Mouse (Mus musculus) retina, postnatal 7 days (tissue): Measurements from ENCODE around the gene Defb30.
A peak's percentile ranks its signal among the peaks of the same experiment; 100 is the strongest.

Experiments used
- DNase-seq: peaks from one replicate; pipeline ENCODE4 v3.0.0-alpha.2; 2012; ENCODE audit warnings: low read depth, low spot score

Gene Defb30

DNA sequence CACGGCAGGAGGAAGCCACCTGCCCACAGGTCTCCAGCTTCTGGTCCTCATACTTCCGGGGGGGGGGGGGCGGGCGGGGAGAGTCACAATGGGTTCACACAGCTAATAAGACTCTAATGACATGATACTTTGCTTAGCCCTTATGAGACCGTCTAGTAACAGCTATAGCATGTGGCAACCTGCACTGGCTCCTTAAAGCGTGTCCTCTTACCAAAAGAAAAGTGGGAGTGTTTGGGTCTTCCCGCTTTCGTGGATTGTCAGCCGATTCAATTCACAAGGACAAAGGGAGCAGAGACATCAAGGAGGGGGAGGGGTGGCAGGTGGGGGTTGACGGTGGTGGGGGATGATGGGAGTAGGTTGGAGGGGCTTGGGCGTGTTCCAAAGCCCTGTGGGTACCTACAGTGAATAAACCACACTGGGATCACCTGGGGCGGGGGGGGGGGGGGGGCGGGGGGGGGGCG lies at the start of gene Defb30:
Defb30 (minus strand) TSS at position 51 of the 461 bp plus-strand sequence.
- DNase-seq, result no peak

DNA sequence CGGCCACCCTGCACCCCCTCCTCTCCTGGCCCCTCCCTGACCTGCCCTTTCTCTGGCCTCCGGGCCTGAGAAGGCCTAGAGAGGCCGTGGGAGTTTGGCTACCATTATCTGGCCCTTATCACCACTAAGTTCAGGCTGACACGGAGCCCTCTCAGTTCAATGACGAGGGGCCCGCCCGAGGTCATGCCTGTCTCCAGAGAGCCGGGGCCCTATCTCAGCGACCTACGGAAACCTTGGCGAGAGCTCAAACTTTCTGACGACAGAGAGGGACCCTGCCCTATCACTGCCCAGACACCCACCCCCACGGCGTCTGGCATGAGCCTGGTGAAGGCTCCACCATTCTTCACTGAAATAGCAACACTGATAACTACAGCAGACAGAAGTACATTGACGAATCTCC lies 17.9 kb upstream of the Defb30 start:
- no peak for DNase-seq

DNA sequence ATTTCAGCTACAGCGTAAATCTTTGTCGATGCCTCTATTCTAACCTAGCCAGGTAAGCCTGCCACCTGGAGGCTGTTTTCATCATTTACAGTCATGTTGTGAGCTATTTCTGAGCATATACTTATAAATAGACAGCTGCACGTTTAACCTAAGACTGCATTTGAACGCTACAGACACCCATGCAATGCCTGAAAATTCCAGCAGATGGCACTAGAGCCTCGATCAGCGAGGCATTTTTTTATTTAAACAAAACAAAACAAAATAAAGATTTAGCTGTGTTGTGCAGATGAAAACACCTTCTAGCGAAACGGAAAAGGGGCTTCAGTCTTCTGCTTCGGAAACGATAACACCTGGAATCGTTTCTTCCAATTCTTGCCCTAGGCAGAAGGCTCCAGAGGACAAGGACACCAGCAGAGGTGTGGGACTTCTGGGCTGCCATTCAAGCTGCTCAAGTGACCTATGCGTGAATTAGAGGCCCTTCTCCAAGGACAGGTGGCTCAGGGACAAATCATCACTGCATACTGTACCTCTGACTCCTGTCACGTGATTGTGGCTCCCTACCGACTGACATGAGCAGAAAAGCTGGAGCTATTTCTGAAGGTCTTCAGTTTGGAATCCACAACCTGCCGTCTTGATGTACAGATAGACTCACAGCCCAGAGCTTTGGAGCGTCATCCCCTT lies 17.0 kb upstream of the Defb30 start:
- peak; percentile 47 for DNase-seq

DNA sequence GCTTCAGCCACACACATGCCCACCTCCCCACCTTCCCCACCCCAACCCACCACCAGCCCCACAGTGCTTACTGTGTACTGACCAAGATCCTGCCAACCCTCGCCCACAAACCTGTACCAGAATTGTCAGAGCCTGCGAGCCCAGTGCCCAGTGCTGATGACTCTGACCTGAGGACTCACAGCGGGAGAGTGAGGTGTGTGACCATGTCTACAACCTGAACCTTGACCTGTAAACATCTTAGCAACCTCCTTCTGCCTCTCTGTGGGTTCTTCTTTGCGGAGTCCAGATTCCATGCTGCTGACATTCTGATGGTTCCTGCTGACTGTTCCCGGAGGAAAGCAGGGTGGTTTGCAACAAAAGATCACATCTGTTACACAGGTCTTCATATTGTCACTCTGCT lies 15.6 kb upstream of the Defb30 start:
- no peak for DNase-seq

DNA sequence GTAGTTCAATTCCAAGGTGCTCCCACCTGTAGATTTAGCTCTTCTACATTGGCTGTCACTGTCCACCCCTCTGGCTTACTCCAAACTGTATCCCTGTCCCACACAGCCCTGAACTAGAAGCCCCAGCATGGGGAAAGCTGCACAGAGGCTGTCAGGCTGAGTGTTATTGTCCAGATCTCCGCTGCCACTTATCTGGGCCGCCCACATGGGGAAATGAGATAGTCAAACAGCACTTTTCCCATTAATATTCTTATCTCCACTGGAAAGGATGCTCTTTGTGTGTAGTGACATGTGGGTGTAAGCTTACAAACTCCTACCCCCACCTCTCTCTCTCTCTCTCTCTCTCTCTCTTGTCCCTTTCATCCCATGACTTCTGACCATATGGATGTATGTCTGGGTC lies 12.4 kb upstream of the Defb30 start:
- no peak for DNase-seq

DNA sequence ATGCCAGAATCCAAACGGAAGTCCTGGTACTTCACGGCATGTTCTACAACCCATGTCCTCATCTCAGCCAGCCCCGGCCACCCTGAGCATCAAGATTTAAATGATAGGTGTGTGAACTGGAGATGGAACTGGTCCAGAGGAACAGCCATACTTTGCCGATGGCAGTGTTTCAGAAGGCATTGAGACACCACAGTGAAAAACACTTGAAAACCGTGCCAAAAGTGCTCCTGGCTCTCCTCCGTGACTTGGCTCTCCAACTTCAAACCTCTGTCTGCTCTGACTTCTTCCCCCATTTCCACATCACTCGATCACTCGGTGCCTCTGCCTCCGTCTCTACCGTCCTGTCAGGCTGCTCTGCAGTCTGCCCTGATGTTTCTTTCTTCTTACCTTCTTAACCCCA lies 10.6 kb upstream of the Defb30 start:
- no peak for DNase-seq

DNA sequence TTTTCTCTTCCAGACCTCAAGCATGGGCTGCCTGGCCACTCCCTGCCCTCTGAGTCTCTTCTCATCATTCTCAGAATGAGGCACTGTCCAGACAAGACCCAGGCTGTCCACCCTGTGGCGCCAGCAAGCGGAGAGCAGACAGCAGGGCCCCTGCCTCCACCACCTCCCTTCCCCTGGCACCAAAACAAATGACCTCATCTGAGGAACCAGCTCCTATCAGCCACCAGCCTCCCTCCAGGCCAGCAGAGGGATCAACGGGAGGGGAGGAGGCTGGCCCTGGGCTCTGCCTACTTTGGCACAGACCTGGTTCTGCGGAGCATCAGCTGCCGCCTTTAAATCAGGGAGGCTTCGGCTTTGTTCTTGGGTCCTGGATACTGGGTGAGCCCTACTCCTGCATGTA lies 5.0 kb upstream of the Defb30 start:
- DNase-seq, result peak; percentile 55

DNA sequence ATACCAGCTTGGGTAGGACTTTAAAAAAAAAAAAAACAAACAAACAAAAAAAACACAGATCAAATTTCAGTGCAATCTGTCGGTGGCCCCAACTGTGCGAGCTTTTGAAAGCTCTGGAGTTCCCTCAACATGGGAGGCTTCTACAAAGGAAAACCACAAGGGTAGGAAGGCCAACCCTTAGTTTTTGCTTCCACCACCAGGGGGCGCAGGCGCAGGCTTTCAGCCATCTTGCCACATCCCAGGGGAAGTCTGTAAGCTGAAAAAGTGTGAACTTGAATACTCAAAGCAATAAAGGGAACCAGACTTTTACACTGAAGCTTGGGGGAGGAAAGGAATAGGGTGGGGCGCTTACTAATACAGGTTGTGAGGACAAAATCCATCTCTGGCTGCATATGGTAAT lies 1.0 kb upstream of the Defb30 start:
- DNase-seq, result no peak

DNA sequence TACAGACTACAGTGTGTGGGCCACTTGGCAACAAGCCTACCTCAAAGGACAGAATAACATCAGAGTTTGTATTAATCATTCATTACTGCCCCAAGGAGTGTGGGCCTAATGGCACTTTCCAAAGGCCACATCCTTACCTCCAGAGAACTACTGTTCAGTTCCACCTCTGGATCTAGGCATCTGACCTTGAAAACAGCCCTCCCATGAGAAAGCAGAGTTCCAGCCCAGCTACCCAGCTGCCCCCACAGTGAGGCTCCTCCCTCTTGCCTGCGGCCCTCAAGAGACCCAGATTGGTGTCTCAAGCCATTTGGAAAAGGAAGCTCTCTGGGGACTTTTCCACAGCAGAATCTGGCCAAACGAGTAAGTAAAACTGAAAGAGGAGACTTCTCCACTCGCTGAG lies 3.1 kb downstream of the Defb30 start, which contains the start of gene Defb42:
Defb42 (plus strand) TSS at position 301 of the 400 bp plus-strand sequence.
- DNase-seq, result no peak

DNA sequence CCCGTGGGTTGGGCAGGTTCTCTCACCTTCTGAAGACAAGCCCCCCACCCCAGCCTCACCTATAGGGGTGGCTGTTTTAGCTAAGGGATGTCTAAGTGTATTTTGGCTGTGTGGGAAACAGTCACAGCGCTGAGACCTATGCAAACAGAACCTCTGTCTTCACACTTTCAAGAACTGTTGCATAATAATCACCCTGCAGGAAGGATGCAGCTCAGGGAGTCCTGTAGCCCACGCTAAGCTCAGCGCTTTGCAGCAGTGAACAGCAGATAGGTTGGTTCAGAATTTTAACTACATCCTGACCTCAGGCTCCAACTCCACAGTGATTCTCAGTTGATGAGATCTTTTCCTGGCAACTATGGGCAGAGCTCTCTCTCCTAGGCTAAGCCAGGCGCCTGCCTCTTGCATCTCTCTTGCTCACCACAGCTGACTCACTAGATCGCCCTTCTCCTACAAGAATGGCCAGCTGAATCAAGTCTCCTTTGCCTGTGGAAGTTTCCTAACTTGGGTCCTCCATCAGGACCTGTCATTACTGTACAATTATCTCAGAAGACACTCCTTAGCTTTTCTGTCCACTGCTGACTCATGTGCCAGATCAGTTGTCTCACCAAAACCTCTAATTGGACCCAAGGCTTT lies 29.1 kb downstream of the Defb30 start:
- DNase-seq, result no peak

DNA sequence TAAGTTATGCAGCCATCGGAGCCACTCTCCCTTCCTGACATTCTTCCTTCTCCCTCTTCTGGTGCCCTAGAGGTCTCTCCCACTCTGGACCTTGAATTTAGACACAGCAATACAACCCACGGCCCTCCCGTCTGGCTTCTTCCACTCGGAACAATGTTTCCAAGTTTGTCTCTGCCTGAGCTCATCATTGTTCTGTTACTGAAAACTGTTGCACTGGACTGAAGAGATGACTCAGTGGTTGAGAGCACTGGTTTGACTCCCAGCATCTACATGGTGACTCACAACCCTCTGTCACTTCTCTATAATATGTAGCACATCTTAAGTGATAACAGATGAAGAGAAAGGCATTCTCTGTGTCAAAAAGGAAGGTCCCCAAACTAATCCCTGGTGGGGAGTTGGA lies 35.1 kb downstream of the Defb30 start:
- no peak for DNase-seq

DNA sequence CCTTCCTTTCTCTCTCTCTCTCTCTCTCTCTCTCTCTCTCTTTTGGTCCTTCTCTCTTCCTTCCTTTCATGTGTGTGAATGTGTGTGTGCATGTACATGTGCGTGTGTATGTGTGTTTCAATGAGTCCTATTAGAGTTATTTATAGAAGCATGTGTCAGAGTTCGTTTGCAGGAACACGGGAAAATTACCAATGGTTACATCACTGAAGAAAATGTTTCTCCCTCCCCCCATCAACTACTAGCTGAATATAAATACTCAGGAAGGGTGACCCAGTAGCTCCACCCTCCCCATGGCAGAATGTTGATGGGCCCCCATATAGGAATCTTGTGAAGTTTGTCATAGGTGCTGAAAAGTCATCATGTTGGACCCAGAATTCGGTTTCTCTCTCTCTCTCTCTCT lies 36.7 kb downstream of the Defb30 start:
- DNase-seq, result no peak

DNA sequence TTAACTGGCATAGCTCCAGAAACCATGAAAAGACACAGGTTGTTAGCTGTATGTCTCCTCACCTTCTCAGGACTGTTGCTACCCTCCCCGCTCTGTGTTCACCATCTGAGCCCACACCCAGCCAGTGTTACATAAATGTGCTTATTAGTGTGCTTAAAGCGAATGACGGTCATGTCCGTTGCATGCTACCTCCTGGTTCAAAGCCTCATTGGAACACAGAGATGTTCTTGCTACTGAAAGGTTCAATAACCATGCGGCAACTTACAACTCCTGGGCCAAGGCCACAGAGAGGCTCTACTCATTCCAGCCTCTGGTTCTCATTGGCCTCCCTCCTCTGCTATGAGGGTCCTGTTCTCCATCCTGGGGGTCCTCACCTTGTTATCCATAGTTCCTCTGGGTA lies 38.3 kb downstream of the Defb30 start, which contains the start of gene Defb43:
Defb43 (plus strand) TSS at position 301 of the 400 bp plus-strand sequence.
- DNase-seq, result no peak

DNA sequence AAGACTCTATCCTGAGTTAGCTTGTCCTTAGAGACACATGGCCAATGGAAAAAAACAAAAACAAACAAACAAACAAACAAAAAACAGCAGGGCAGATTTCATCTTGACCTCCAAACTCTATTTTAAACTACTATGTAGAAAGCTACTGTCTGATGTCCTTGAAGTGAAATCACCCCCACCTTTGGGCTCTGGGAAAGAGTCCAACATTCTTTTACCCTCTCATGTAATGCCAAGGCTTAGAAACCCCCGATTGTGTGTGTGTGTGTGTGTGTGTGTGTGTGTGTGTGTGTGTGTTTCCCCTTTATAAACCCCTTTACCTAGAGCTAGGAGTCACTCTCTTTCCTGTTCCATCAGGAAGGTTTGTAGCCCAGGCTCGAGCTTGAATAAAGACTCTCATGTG lies 47.2 kb downstream of the Defb30 start:
- DNase-seq, result no peak

DNA sequence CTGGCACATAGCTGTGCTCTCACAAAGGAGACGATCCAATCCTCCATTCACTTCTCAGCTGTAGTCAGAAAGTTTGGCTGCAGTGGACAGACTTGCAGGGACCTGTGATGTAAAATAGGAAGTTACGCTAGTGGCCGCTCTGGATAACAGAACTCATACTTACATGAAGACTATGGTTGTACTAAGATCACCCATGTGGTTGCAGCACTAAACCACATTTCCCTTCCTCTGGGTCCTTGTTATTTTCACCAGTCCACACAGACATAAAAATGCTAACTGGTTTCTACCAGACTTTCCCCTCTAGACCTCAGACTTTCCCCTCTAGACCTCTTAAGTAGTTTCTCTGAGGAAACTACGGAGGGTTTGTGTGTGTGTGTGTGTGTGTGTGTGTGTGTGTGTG lies 50.8 kb downstream of the Defb30 start:
- DNase-seq, result no peak

DNA sequence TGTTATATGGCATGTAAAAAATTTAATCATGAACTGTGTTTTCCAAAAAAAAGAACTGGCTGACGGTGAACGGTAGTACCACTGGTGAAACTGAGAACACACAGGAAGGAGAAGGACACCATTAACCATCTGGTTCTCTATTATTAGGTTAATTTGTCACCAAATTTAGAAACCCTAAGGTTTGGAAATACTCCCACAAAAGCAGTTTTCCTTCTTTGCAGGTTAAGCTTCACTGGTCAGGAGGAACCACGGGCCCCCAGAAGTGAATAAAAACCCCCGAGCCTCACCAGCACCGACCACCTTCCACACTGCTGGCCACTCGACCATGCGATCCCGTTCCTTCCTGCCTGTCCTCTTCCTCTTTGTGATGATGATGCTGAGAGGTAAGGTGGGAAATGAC lies 52.0 kb downstream of the Defb30 start, which contains the start of gene Defb47:
Defb47 (plus strand) TSS at position 301 of the 400 bp plus-strand sequence.
- no peak for DNase-seq

DNA sequence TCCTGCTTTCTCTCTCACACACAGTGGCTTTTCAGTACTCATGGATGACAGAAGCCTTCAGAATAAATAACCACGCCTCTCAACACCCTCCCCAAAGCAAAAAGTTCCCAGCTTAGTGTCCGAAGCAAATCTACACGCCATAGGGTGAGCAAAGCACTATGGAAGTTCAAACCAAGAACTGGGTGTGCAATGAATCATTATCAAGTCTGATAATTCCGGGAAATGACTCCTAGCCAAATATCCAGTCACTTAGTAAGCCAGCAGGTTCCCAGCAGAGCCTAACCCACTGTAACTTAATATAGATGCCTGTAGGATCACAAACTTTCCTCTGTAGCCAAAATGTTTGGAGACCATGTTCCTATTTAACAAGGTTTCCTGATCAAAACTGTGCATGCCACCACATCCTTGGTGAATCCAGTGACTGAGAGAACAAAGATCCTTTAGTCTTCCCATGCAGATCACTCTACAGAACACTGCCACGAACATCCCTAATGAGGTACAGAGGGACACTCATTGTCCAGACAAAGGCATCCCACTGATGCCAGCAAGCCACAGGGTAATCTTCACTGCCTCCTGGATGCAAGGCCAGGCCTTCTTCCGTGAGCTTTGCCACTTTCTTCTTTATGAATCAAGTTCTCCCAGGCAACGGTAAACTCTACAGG lies 57.8 kb downstream of the Defb30 start:
- no peak for DNase-seq

DNA sequence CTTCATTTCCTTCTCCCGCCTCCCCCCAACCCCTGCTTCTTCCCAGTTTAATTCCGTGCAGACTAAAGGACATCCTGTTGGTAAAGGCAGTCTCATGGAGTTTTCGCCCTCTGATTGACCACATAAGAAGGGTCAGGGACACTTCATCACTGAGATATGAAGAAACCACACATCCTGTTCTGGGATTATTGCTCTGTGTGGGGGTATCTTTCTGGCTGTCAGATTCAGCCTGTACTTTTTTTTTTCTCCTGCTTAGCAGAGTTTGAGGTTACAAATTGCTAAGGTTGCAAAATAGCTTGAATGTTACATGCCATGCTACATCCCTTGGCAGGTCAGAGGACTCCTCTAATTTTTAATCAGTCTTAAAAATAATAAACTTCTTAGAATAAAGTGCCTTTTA lies 58.5 kb downstream of the Defb30 start:
- no peak for DNase-seq

DNA sequence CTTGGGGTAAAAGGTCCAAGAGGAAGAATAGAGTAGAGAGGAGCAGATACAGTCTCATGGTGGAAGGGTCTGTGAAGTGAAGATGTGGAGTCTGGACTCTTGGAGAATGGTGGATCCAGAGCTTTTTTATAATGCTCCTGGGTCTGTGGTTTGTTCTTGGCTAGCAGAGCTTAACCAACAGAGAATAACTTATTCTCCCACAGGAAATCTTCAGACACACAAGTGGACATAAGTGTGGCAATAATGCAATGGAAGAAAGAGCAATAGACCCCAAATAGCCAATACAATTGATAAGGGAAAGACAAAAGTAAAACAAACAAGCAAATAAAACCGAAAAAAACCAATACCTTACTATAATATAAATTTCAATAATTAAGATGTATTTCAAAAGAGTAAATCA lies 65.3 kb downstream of the Defb30 start, which contains the start of gene Defb48:
Defb48 (minus strand) TSS at position 101 of the 400 bp plus-strand sequence.
- DNase-seq, result no peak
